In the genomic region with DNA sequence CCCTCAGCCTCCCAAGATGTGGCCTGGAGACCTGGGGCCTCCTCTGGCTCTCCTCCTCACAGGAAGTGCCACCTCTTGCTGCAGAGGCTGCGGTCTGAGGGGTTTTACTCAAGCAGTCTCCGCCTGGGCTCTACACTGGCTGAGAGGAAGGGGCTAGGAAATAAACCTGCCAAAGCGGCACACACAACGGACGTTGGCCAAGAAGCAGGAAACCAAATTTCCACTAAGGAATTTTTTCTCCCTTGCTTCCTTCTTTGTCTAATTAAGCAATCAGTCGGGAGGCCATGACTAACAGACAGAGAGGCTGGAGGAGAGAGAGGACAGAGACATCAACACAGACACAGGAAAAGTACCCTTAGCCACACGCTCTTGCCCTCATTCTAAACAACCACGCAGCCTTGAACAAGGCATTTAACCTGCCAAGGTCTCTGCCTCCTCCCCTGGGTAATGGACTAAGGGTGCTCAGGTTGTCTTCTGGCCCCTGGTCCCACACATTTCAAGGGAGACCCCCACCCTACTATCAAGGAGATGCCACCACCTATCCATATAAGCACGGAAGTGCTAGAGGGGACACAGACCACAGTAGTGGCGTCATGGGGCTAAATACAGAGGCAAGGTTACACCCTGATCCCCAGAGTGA, we compare ENCODE assay signal across 8 mouse cellular contexts. TPM values are rescaled to one million over a fixed set of nuclear protein-coding genes. Genes with fewer than 3 reads are reported as not detected.
DNase-seq lines count a peak whose midpoint lies in the region; ATAC-seq and TF ChIP-seq lines count a peak whose summit lies in the region.

No protein-coding gene starts in this region.

- no peak for TF ChIP-seq POLR2A in lung, adult 2 months (IDR thresholded peaks at IDR 0.05; ENCODE audit: borderline replicate concordance, extremely low read depth, low read depth, low read length)

- no peak for TF ChIP-seq CTCF in lung, adult 2 months (IDR thresholded peaks at IDR 0.05; ENCODE audit: insufficient read depth, low read length)

- peak overlapping the region; percentile 64 for H3K4me3 ChIP-seq in lung, adult 2 months (replicated peaks; ENCODE audit: extremely low read depth, low read depth, low read length)
- H3K4me3 ChIP-seq in heart, embryonic 13.5 days: no peak overlapping the region
- no peak overlapping the region for H3K4me3 ChIP-seq in limb, embryonic 15.5 days
- no peak overlapping the region for H3K4me3 ChIP-seq in midbrain, embryonic 16.5 days (ENCODE audit: low read depth, low read length)

- 22% methylated on average over 10 of the region's 10 CpGs for WGBS in lung, adult 2 months
- 64% methylated on average over 10 of the region's 10 CpGs for WGBS in heart, embryonic 13.5 days
- 55% methylated on average over 10 of the region's 10 CpGs for WGBS in limb, embryonic 15.5 days
- WGBS in midbrain, embryonic 16.5 days: 74% methylated on average over 10 of the region's 10 CpGs

- H3K9me3 ChIP-seq in heart, embryonic 13.5 days: 0 out of 2 replicates have a peak, but pooled peaks cover 2% of the 10 kb centered on the region
- H3K9me3 ChIP-seq in limb, embryonic 15.5 days: no peaks in the 10 kb centered on the region
- no peaks in the 10 kb centered on the region for H3K9me3 ChIP-seq in midbrain, embryonic 16.5 days (replicated peaks; ENCODE audit: control insufficient read depth, low read length, poor library complexity, severe bottlenecking)

- H3K9ac ChIP-seq in heart, embryonic 13.5 days: 0 out of 2 replicates have a peak overlapping the region, but pooled peaks have one; percentile 68
- H3K9ac ChIP-seq in limb, embryonic 15.5 days: no peak overlapping the region
- no peak overlapping the region for H3K9ac ChIP-seq in midbrain, embryonic 16.5 days (ENCODE audit: low read depth, low read length)

- no peak overlapping the region for H3K4me2 ChIP-seq in heart, embryonic 13.5 days
- no peak overlapping the region for H3K4me2 ChIP-seq in limb, embryonic 15.5 days
- no peak overlapping the region for H3K4me2 ChIP-seq in midbrain, embryonic 16.5 days (ENCODE audit: low read length)

- no peak for ATAC-seq in heart, embryonic 13.5 days (ENCODE audit: extremely low read depth, insufficient number of reproducible peaks, low FRiP score, low TSS enrichment)
- no peak for ATAC-seq in limb, embryonic 15.5 days (ENCODE audit: insufficient number of reproducible peaks, low FRiP score, low TSS enrichment, low read depth)
- ATAC-seq in megakaryocyte-erythroid progenitor cell, adult 5-6 weeks (replicated peaks; ENCODE audit: low FRiP score, low TSS enrichment, poor library complexity, severe bottlenecking): no peak
- no peak for ATAC-seq in midbrain, embryonic 16.5 days

- H3K4me1 ChIP-seq in lung, adult 2 months (ENCODE audit: control insufficient read depth, insufficient read depth, low read length): peaks cover 16% of the 10 kb centered on the region
- H3K4me1 ChIP-seq in heart, embryonic 13.5 days: peaks cover 64% of the 10 kb centered on the region
- peaks cover 49% of the 10 kb centered on the region for H3K4me1 ChIP-seq in limb, embryonic 15.5 days
- no peaks in the 10 kb centered on the region for H3K4me1 ChIP-seq in midbrain, embryonic 16.5 days (ENCODE audit: control insufficient read depth, insufficient read depth, low read length)

- no peaks in the 10 kb centered on the region for H3K27me3 ChIP-seq in heart, embryonic 13.5 days (replicated peaks)
- H3K27me3 ChIP-seq in limb, embryonic 15.5 days: no peaks in the 10 kb centered on the region
- no peaks in the 10 kb centered on the region for H3K27me3 ChIP-seq in midbrain, embryonic 16.5 days (ENCODE audit: control insufficient read depth, insufficient read depth, low read depth, low read length)

- DNase-seq in lung, adult 2 months: peak; percentile 39
- DNase-seq in lung, postnatal 14 days: no peak
- DNase-seq in thymus, postnatal 0 days (ENCODE audit: low spot score): peak; percentile 71
- no peak for DNase-seq in urinary bladder, adult 18-20 months (ENCODE audit: low spot score in 2 of 2)

- peak overlapping the region; percentile 61; the same call in 1 of the 2 replicates for H3K27ac ChIP-seq in heart, embryonic 13.5 days (replicated peaks)
- peak overlapping the region; percentile 52; the same call in 1 of the 2 replicates for H3K27ac ChIP-seq in limb, embryonic 15.5 days
- no peak overlapping the region for H3K27ac ChIP-seq in midbrain, embryonic 16.5 days (ENCODE audit: low read length)

- H3K36me3 ChIP-seq in heart, embryonic 13.5 days: peaks cover 8% of the 10 kb centered on the region; the same call in 1 of the 2 replicates
- no peaks in the 10 kb centered on the region for H3K36me3 ChIP-seq in limb, embryonic 15.5 days
- H3K36me3 ChIP-seq in midbrain, embryonic 16.5 days (ENCODE audit: control insufficient read depth, insufficient read depth, low read length): no peaks in the 10 kb centered on the region

RNA-seq across cellular contexts. Expression of a gene that starts 7.5 kb away (rescaled TPM):
- polyA plus RNA-seq in lung, adult 2 months (2012; rRNA removed): 148 and 171 TPM in 2 replicates
- 10.2 and 10.6 TPM in 2 replicates for polyA plus RNA-seq in heart, embryonic 13.5 days (2015; fragmentation: Nextera tagmentation; extraction: Ambion mirVana)
- polyA plus RNA-seq in limb, embryonic 15.5 days (2015; fragmentation: Nextera tagmentation; extraction: Ambion mirVana): 13.1 and 13.4 TPM in 2 replicates
- polyA plus RNA-seq in thymus, postnatal 0 days (2015; fragmentation: Nextera tagmentation; extraction: Ambion mirVana): 12.3 and 13.8 TPM in 2 replicates
- 12.9 and 16.8 TPM in 2 replicates for total RNA-seq in megakaryocyte-erythroid progenitor cell, adult 5-6 weeks (2014; fragmentation: Nextera tagmentation)
- 9.8 and 11.9 TPM in 2 replicates for total RNA-seq in megakaryocyte-erythroid progenitor cell, adult 5-6 weeks (2017)
- polyA plus RNA-seq in midbrain, embryonic 16.5 days (2015; fragmentation: Nextera tagmentation; extraction: Ambion mirVana): 2.5 and 3.1 TPM in 2 replicates

RNA-seq across cellular contexts. Expression of a gene that starts 46.5 kb away (rescaled TPM):
- 20.2 and 23.4 TPM in 2 replicates for polyA plus RNA-seq in lung, adult 2 months (2012; rRNA removed)
- polyA plus RNA-seq in heart, embryonic 13.5 days (2015; fragmentation: Nextera tagmentation; extraction: Ambion mirVana): 4.3 and 4.5 TPM in 2 replicates
- polyA plus RNA-seq in limb, embryonic 15.5 days (2015; fragmentation: Nextera tagmentation; extraction: Ambion mirVana): 24.6 and 27.1 TPM in 2 replicates
- polyA plus RNA-seq in thymus, postnatal 0 days (2015; fragmentation: Nextera tagmentation; extraction: Ambion mirVana): 9.0 and 9.5 TPM in 2 replicates
- 0.35 TPM in 1 of 2 replicates, not detected in the other for total RNA-seq in megakaryocyte-erythroid progenitor cell, adult 5-6 weeks (2014; fragmentation: Nextera tagmentation)
- not detected in 2 replicates for total RNA-seq in megakaryocyte-erythroid progenitor cell, adult 5-6 weeks (2017)
- polyA plus RNA-seq in midbrain, embryonic 16.5 days (2015; fragmentation: Nextera tagmentation; extraction: Ambion mirVana): 3.8 and 5.1 TPM in 2 replicates

Comparison
In these comparisons a context has a peak if more than half of its experiments do, and no peak if none do; other contexts are left out.
1. DNase-seq: peak in lung, adult 2 months (single experiment) and thymus, postnatal 0 days (single experiment); none in lung, postnatal 14 days (single experiment) and urinary bladder, adult 18-20 months (0 of 2).
2. RNA of a gene that starts 7.5 kb away (polyA plus RNA-seq): 148 to 171 TPM in lung, adult 2 months; 12.3 to 13.8 TPM in thymus, postnatal 0 days, 13.1 to 13.4 TPM in limb, embryonic 15.5 days, 10.2 to 10.6 TPM in heart, embryonic 13.5 days and 2.5 to 3.1 TPM in midbrain, embryonic 16.5 days; every median in the first group is over 10 times any median in the second.